Mouse (Mus musculus) bone marrow macrophage, adult 2 months (primary cell): ENCODE data around the gene Adam19.

ENCODE experiments used
- CTCF ChIP-seq: IDR thresholded peaks from 2 replicates; pipeline ENCODE4 v1.5.1; 2012; ENCODE audit warnings: low read depth, mild to moderate bottlenecking, low read length, moderate library complexity
- POLR2A ChIP-seq: IDR thresholded peaks from 2 replicates; pipeline ENCODE4 v1.6.1; 2012; ENCODE audit warnings: mild to moderate bottlenecking, low read depth, low read length, borderline replicate concordance

GRCm38 (mm10) chr11:46095477-46096264 is 39.9 kb downstream of the Adam19 start:
- TF ChIP-seq CTCF = no peak
- TF ChIP-seq POLR2A = no peak
